Mouse (Mus musculus): ENCODE measurements at regions not wholly inside any gene's neighbourhood (a gene's known extent, or its start where the extent isn't known, plus 50 kb on each side); places are given as distances from the start of the nearest gene placed in this dataset.
A peak's percentile ranks its signal among the peaks of the same experiment; 100 is the strongest.

DNA sequence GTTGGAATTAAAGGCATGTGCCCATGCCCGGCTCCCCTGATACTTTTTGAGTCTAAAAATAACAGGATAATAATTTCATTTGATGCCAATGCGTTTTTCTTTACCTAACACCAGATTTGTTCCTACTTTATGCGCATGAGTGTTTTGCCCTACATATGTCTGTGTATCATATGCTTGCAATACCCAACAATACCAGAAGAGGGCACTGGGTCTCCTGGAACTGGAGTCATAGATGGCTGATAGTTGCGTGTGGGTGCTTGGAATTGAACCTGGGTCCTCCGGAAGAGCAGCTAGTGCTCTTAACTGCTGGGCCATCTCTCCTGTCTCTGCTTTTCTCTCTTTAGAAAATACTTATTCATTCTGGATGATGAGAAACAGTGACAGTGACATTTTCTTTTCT lies 67.3 kb upstream of the Rgs6 start:
- TF ChIP-seq CTCF (IDR thresholded peaks at IDR 0.05) (peak; percentile 49), EP300 (IDR thresholded peaks at IDR 0.05; ENCODE audit: insufficient read depth, low read depth, low read length) (no peak), POLR2A (IDR thresholded peaks at IDR 0.05; ENCODE audit: insufficient read depth, low read depth, low read length) (no peak)

Data from heart, adult 2 months (tissue).